Mouse (Mus musculus) hindbrain, embryonic 15.5 days (tissue): ENCODE measurements around the gene Stxbp6. TPM values are rescaled to one million over a fixed set of nuclear protein-coding genes. Genes with fewer than 3 reads are reported as not detected.

Experiments used
- ATAC-seq: fragments of 200-750 bp; cut with Nextera tagmentation; 2 replicates; pipeline ENCODE4 v1.8.0; 2017; ENCODE audit warnings: low read depth, moderate number of reproducible peaks, moderate TSS enrichment; ENCODE audit not compliant: low FRiP score
- H3K27ac ChIP-seq: fragments of 300-500 bp; sonication (generic); replicated peaks from 2 replicates; pipeline ENCODE4 v1.5.1; 2015; ENCODE audit warnings: mild to moderate bottlenecking, inconsistent platforms
- H3K27me3 ChIP-seq: fragments of 300-500 bp; sonication (generic); 2 replicates; pipeline ENCODE4 v1.6.1; 2015; ENCODE audit warnings: control low read depth, inconsistent platforms
- H3K36me3 ChIP-seq: fragments of 300-500 bp; sonication (generic); 2 replicates; pipeline ENCODE4 v1.6.1; 2015; ENCODE audit warnings: control low read depth, inconsistent platforms
- H3K4me1 ChIP-seq: fragments of 300-500 bp; sonication (generic); replicated peaks from 2 replicates; pipeline ENCODE4 v1.6.1; 2015; ENCODE audit warnings: control low read depth, inconsistent platforms
- H3K4me2 ChIP-seq: fragments of 300-500 bp; sonication (generic); 2 replicates; pipeline ENCODE4 v1.6.1; 2015; ENCODE audit warnings: moderate library complexity, mild to moderate bottlenecking, inconsistent platforms
- H3K4me3 ChIP-seq: fragments of 300-500 bp; sonication (generic); 2 replicates; pipeline ENCODE4 v1.5.1; 2015; ENCODE audit warnings: mild to moderate bottlenecking, inconsistent platforms
- H3K9ac ChIP-seq: fragments of 300-500 bp; sonication (generic); 2 replicates; pipeline ENCODE4 v1.6.1; 2015; ENCODE audit warnings: inconsistent platforms
- H3K9me3 ChIP-seq: fragments of 300-500 bp; sonication (generic); 2 replicates; pipeline ENCODE4 v1.6.1; 2016; ENCODE audit warnings: control low read depth, inconsistent platforms
- WGBS: fragments of 180-500 bp; shearing (Covaris S2); methylation state at CpG from one replicate; pipeline ENCODE4 v1.1.7; 2015; 5-methylcytosine and 5-hydroxymethylcytosine counted together
- polyA plus RNA-seq: library from polyadenylated mRNA; unstranded; fragments of >200 nt; fragmentation: Nextera tagmentation; extraction: Ambion mirVana; gene quantifications from 2 replicates; pipeline ENCODE4 v1.2.1, GENCODE M21; 2015

Gene Stxbp6
- polyA plus RNA-seq, 1 experiment from 2014 or later, result 19.4 TPM

GRCm38 (mm10) chr12:44840585-44840984, 233.9 kb downstream of the Stxbp6 start:
- Histone ChIP-seq H3K9ac (no peak overlapping the region), H3K27me3 (no peaks in the 10 kb centered on the region), H3K9me3 (no peaks in the 10 kb centered on the region), H3K4me1 (peaks cover 13% of the 10 kb centered on the region), H3K4me2 (no peak overlapping the region), H3K36me3 (no peaks in the 10 kb centered on the region), H3K27ac (0 out of 2 replicates have a peak overlapping the region, but pooled peaks have one; percentile 35), H3K4me3 (no peak overlapping the region)
- no peak for ATAC-seq
- 67% methylated on average over 2 of the region's 2 CpGs for WGBS

DNA sequence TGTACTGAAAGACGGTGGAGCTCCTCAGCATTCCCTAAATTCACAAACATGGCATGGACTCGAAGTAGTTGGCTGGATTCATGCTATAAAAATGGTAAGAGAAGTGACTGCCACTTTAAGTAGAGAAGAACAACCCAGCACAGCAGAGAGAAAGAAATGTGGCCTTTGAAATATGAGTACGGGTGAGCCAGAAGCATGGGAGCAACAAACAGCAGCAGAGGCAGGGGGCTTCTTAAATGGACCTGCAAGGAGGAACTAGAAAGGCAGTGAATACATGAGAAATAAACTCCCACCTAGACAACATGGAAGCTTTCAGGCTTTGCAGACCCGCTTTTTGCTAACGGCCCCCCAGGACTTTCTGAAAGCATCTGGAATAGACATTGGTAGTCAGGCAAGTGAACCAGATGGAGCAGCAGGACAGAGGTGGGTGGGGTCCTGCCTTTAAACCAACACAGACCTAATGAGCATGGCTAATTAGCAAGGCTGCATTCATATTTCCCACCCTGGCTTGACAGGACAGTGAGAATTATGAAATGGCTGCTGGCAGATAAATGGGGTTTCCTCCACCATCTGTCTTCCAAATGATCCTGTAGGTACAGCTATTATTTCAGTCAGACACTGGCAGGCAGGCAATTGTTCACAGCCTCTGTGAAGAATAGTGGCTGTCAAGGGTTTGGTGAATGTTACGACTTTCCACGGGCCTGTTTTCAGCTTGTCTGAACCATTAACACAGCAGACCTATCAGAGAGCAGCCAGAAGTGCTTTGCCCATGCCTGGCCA, 234.7 kb downstream of the Stxbp6 start:
- Histone ChIP-seq H3K4me1 (peaks cover 13% of the 10 kb centered on the region), H3K4me3 (no peak overlapping the region), H3K9me3 (no peaks in the 10 kb centered on the region), H3K27me3 (no peaks in the 10 kb centered on the region), H3K36me3 (no peaks in the 10 kb centered on the region), H3K4me2 (0 out of 2 replicates have a peak overlapping the region, but pooled peaks have one; percentile 7), H3K9ac (no peak overlapping the region), H3K27ac (peak overlapping the region; percentile 11)
- ATAC-seq, result peak; percentile 92
- 16% methylated on average over 7 of the region's 7 CpGs for WGBS

DNA sequence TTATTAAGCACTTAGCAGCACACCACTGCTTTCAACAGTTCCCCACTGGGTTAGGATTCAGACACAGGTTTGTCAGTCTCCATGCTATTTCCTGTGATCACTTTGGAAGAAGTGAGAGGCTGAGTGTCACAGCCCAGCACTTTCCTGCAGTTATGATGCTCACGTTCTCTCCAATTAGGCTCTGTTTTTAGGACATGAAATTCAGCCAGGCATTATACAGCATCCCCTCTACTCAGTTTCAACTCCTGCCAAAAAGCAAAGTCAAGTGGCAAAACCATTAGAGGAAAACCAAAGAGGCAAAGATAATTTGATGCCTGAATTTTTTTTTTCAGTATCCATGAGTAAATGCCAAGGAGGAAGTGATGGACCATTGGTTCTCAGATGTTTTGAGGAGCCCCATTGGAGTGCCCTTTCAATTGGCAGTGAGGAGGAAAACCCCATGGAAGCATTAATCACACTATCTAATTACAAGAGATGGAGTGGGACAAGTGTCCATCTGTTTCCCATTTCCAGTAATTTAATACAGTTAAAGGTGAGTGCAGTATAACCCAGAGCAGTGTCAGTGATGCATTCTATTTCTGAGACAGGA, 238.5 kb downstream of the Stxbp6 start:
- peak; percentile 67 for ATAC-seq
- H3K27me3 ChIP-seq, result no peaks in the 10 kb centered on the region
- no peak overlapping the region for H3K4me2 ChIP-seq
- peaks cover 12% of the 10 kb centered on the region for H3K4me1 ChIP-seq
- no peaks in the 10 kb centered on the region for H3K9me3 ChIP-seq
- no peak overlapping the region for H3K27ac ChIP-seq
- 67% methylated on average over 1 of the region's 1 CpGs for WGBS
- H3K36me3 ChIP-seq, result no peaks in the 10 kb centered on the region
- H3K9ac ChIP-seq, result no peak overlapping the region
- no peak overlapping the region for H3K4me3 ChIP-seq

GRCm38 (mm10) chr12:44811895-44812294, 262.6 kb downstream of the Stxbp6 start:
- no peak overlapping the region for H3K9ac ChIP-seq
- H3K4me1 ChIP-seq, result no peaks in the 10 kb centered on the region
- H3K36me3 ChIP-seq, result no peaks in the 10 kb centered on the region
- H3K4me2 ChIP-seq, result no peak overlapping the region
- H3K27ac ChIP-seq, result no peak overlapping the region
- WGBS, result 76% methylated on average over 2 of the region's 2 CpGs
- no peaks in the 10 kb centered on the region for H3K27me3 ChIP-seq
- no peak overlapping the region for H3K4me3 ChIP-seq
- no peaks in the 10 kb centered on the region for H3K9me3 ChIP-seq
- no peak for ATAC-seq

DNA sequence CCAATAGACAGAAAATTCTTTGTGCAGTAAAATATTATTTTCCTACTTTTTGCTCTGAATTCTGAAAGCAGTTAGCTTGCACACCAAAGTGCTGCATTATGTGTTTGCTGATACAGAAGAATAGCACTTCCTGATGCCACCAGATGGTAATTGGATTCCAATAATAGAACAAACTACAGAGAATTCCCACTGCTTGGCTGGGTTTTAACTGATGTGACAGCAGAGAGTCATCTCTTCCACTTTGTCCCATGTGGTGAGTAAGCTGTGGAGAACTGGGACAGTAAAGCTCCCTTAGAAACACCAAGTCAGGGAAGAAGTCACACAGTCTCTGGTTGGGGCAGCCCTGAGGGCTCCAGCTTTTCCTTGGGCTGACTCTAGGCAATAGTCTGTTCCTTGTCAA, 270.3 kb downstream of the Stxbp6 start:
- Histone ChIP-seq H3K4me1 (no peaks in the 10 kb centered on the region), H3K9me3 (no peaks in the 10 kb centered on the region), H3K27ac (no peak overlapping the region), H3K4me3 (no peak overlapping the region), H3K36me3 (no peaks in the 10 kb centered on the region), H3K9ac (no peak overlapping the region), H3K27me3 (no peaks in the 10 kb centered on the region), H3K4me2 (no peak overlapping the region)
- no peak for ATAC-seq
